Mouse (Mus musculus) urinary bladder, adult 2 months (tissue): Measurements from ENCODE around the gene Tpst1. TPM values are rescaled to one million over a fixed set of nuclear protein-coding genes. Genes with fewer than 3 reads are reported as not detected.

ENCODE experiments used
- DNase-seq: peaks from one replicate; pipeline ENCODE4 v3.0.0; 2022; ENCODE audit warnings: low spot score
- polyA plus RNA-seq: library from polyadenylated mRNA; depleted of rRNA; stranded (reverse); fragments of >200 nt; gene quantifications from 2 replicates; pipeline ENCODE4 v1.2.3, GENCODE M21; 2012

Gene Tpst1
- polyA plus RNA-seq, 1 experiment: 77.9 TPM

- peak; percentile 49 for DNase-seq
Observed at GRCm38 (mm10) chr5:130143977-130144333, 70.8 kb downstream of the Tpst1 start.

DNA sequence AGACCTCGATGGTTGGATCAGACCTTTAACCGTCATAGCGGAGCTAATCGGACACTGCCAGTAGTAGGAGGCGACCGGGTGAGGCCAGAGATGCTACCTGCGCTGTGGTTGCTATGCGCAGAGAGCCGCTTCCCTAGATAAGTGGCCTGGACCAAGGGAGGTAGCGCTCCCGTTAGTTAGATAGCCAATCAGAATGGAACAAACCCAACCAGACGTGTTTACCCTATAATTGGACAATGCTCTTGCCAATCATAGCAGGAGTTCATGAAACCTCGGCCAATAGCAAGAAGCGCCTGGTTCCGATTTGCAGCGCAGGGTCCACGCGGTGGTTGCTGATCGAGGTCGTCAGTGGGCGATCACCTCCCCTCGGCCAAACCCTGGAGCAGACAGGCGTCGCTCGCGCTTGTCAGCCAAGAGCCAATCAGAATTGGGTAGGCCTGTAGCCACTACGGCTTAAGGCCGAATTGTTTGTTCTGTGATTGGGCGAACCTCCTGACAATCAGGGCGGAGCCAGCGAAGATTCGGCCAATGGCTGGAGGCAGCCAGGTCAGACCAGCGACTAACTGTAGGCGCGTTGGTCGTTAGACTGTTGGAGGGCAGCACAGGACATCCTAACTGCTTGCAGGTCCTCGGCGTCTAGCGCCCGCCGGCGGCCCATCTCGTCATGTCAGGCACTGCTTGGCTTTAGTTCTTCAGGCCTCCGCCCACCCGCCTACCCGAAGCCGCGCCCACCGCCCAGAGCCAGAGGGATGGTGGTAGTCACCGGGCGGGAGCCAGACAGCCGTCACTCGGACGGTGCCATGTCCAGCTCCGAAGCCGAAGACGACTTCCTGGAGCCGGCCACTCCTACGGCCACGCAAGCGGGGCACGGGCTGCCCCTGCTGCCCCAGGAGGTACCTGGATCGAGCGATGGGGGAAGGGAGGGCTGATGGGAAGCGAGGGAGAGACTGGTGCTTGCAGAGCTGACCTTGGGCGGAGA is 71.5 kb downstream of the Tpst1 start, which contains the start of gene Kctd7:
TSS of gene Kctd7 (plus strand) at position 528 of the 979 bp plus-strand sequence.
- peak; percentile 87 for DNase-seq

GRCm38 (mm10) chr5:130145961-130146360 is 72.8 kb downstream of the Tpst1 start:
- no peak for DNase-seq

DNA sequence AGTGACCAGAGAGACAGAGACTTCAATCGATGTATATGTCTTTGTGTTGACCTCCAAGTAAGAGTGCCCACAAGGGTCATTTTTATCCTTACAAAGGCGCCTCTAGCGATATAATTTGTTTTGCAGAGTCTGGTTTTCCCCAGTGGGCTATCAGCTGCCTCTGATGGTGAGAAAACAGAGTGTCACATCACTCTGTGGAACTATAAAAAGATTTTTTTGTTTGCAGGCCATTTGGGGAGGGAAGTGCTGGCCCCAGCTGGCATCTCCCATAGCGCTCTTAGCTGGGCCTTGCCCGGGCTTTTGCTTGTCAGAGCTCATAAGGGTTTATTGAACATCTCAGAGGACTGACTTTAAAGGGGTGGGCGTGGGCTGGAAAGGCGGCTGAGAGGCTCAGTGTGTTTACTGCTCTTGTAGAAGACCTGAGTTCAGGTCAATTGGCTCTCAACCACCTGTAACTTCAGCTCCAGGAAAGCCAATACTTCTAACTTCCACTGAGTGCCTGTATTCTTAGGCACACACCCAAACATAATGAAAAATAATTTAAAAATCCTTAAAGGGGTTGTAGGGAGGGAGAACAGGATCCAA is 76.7 kb downstream of the Tpst1 start:
- DNase-seq: no peak

- DNase-seq: no peak
Observed at GRCm38 (mm10) chr5:130154286-130154685, 81.2 kb downstream of the Tpst1 start.

DNA sequence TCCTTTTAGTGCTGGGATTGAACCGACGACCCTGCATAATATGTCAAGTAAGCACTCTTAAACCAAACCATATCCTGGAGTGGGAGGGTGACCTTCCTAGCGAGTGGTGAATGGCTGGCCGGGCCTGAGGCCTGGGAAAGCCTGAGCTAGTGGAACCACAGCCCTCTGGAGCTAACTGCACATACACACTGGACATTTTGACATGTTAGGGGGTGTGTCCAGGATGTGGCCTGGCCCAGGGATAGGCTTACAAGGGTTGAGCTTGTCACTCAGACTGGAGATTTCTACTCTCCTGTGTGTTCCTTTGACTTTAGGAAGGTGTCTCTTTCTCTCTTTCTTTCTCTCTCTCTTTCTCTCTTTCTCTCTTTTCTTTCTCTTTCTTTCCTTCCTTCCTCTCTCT is 85.4 kb downstream of the Tpst1 start:
- DNase-seq: no peak

GRCm38 (mm10) chr5:130159761-130160201 is 86.7 kb downstream of the Tpst1 start:
- DNase-seq: no peak

DNA sequence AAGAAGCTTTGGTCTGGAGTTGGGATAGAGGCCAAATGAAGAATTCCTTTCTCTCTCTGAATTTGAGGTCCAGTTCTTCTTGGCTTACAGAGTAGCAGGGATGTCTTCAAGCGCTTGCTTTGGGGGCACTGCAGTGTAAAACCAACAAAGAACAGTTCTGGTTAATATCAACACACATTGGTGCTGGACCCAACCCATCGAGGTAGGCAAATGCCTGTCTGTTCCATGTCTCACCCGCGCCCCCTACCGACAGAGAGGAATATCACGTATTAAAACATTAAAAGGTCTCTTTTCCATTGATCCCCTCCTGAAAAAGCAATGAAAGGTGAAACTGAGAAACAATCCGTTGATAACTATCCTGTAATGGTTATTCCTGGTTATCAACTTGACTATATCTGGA is 90.5 kb downstream of the Tpst1 start:
- DNase-seq: peak; percentile 54

DNA sequence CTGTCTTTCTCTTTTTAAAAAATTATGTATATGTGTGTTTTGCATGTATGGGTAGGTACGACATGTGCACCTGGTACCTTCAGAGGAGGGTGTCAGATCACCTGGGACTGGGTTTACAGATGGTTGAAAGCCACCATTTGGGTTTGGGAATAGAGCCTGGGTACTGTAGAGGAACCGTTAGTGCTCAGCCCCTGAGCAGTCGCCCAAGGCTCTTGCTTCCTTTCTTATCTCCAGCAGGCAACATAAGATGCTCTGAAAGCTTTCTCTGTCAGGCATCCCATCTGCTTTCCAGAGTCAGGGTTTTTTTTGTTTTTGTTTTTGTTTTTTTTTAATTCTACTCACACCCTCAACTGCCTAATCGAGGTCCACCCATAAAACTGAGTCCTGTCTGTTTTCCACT is 92.1 kb downstream of the Tpst1 start:
- DNase-seq: no peak

DNA sequence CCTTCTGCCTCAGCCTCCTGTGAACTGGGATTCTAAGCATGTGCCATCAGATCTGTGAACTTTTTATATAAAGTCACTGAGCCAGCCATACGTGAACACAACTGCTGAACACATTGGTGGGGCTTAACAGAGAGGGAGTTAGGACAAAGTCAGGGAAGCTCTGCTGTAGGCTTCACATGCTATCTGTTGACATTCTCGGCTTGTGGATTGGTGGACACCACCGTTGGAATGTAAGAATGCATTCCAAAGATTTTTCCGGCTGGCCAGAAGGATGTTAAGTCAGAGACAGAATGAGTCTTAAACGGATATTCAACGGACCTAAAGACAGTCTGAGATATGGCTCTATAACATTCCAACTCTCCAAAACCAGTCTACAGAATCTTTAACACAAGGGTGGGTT is 96.0 kb downstream of the Tpst1 start:
- no peak for DNase-seq

DNA sequence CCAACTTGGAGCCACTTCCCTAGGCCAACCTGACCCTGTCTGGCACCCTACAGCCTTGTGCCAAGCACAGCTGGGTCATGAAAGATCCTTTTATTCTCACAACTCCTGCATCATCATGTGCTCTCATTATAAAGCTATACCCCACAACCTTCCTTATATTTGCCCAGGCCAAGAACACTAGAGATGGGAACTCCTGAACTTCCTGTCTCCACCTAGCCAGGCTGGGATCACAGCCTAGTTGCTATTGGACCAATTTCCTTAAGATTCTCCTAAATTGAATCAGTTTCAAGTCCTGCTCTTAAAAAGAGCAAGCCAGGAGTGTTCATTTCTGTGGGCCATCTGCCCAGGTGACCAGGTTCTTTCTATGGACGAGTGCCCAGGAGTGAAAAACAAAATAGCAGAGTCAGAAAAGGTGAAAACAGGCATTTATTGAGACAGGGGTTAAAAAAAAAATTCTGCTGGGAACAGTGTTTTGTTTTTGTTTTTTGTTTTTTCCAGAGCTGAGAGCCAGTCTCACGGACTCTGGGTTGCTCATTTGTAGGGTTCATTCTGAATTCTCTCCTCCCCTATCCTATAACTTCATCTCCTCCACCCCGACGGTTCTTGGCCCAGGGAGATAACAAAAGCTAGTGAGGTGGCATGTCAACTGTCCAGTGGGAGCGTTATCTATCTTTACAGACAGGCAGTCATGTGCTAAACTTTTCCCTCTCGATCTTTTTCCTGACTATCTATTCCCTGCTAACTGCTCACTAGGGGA is 97.7 kb downstream of the Tpst1 start:
- DNase-seq: no peak

GRCm38 (mm10) chr5:130171423-130171954 is 98.4 kb downstream of the Tpst1 start, which contains the start of gene Rabgef1:
Gene Rabgef1, plus strand, starts transcription at chr5:130171798.
- DNase-seq: peak; percentile 91

GRCm38 (mm10) chr5:130171956-130172601 is 99.0 kb downstream of the Tpst1 start:
- DNase-seq: peak; percentile 66

DNA sequence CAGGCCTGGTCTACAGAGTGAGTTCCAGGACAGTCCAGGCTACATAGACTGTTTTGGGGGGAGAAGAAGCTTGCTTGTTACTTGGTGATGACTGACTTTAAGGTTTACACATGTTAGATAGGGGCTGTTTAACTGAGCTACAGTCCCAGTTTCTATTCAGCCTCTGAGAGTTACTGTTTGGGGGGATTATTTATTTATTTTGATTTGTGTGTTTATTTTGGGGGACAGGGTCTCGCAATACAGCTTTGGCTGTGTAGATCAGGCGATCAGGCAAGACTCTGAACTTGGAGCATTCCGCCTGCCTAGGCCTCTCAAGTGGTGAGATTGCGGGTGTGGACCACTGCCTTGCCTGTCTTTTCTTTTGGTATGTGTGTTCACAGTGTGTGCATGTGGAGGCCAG is 99.9 kb downstream of the Tpst1 start:
- DNase-seq: no peak

GRCm38 (mm10) chr5:130177871-130178270 is 104.7 kb downstream of the Tpst1 start:
- no peak for DNase-seq

- no peak for DNase-seq
Observed at GRCm38 (mm10) chr5:130180362-130180761, 107.2 kb downstream of the Tpst1 start.

GRCm38 (mm10) chr5:130181740-130182540 is 108.8 kb downstream of the Tpst1 start:
- no peak for DNase-seq

GRCm38 (mm10) chr5:130182541-130182821 is 109.4 kb downstream of the Tpst1 start:
- DNase-seq: no peak

DNA sequence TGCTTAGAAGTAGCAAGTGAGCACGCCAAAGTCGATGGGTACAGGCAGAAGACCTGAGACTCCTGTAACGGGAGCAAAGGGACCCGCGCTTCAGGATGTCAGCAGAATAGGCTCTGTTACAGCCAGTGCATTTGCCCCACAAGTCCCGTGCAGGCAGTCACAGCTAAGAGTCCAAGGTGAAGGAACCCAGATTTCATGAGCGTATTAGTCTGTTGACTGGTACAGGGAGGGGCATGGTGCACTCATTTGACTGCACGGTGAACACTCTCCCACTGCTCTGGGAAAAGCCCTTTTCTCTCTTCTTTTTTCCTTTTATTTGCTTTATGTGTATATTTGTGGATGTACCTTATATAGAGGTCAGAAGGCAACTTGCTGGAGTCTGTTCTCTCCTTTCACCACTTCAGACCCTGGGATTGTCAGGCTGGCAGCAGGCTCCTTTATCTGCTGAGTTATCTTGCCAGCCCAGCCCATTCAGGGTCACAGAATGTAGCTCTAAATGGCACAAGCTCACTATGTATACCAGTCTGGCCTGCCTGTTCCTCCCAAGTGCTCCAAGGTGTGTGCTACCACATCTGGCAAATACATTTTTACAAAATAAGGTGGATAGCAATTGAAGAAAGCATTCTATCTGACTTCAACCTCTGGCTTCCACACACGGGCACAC is 111.2 kb downstream of the Tpst1 start:
- no peak for DNase-seq

GRCm38 (mm10) chr5:130185312-130185711 is 112.2 kb downstream of the Tpst1 start:
- no peak for DNase-seq
